Mouse (Mus musculus): Measurements from ENCODE around the gene Galntl6. TPM values are rescaled to one million over a fixed set of nuclear protein-coding genes. Genes with fewer than 3 reads are reported as not detected.

The Galntl6 gene
- not detected in 2 replicates for polyA plus RNA-seq (2015; fragmentation: Nextera tagmentation; extraction: Ambion mirVana)

GRCm38 (mm10) chr8:58912196-58912839, at the start of gene Galntl6:
Galntl6 (minus strand) TSS chr8:58912640.

GRCm38 (mm10) chr8:58911677-58912076, 763 bp downstream of the Galntl6 start, which contains the start of gene BC030500:
BC030500 (plus strand) TSS chr8:58911755.

Other genes starting within 250 kb of the Galntl6 start
- gene BC030500, start 885 bp downstream of the Galntl6 start, polyA plus RNA-seq (2015; fragmentation: Nextera tagmentation; extraction: Ambion mirVana), result not detected in 2 replicates

Measured in spleen, postnatal 0 days (tissue).